Mouse (Mus musculus) limb, embryonic 14.5 days (tissue): ENCODE measurements at regions not wholly inside any gene's neighbourhood (a gene's known extent, or its start where the extent isn't known, plus 50 kb on each side); places are given as distances from the start of the nearest gene placed in this dataset.

Experiments used
- ATAC-seq: fragments of 200-750 bp; cut with Nextera tagmentation; 2 replicates; pipeline ENCODE4 v1.8.0; 2017; ENCODE audit warnings: low read depth, moderate number of reproducible peaks, moderate TSS enrichment; ENCODE audit not compliant: low FRiP score
- DNase-seq: peaks from one replicate; pipeline ENCODE4 v3.0.0-alpha.2; 2015; ENCODE audit warnings: low spot score
- H3K27ac ChIP-seq: fragments of 300-500 bp; sonication (generic); replicated peaks from 2 replicates; pipeline ENCODE4 v1.5.1; 2014; ENCODE audit warnings: low read depth, mild to moderate bottlenecking, low read length, moderate library complexity, mixed read lengths
- H3K27me3 ChIP-seq: fragments of 300-500 bp; sonication (generic); 2 replicates; pipeline ENCODE4 v1.6.1; 2014; ENCODE audit warnings: low read length, mixed read lengths; ENCODE audit not compliant: control insufficient read depth, insufficient read depth
- H3K36me3 ChIP-seq: fragments of 300-500 bp; sonication (generic); 2 replicates; pipeline ENCODE4 v1.6.1; 2014; ENCODE audit warnings: mild to moderate bottlenecking, low read length, moderate library complexity, mixed read lengths; ENCODE audit not compliant: control insufficient read depth, insufficient read depth
- H3K4me1 ChIP-seq: fragments of 300-500 bp; sonication (generic); 2 replicates; pipeline ENCODE4 v1.6.1; 2014; ENCODE audit warnings: antibody characterized with exemption, low read length, mixed read lengths; ENCODE audit not compliant: control insufficient read depth, insufficient read depth
- H3K4me2 ChIP-seq: fragments of 300-500 bp; sonication (generic); replicated peaks from 2 replicates; pipeline ENCODE4 v1.6.1; 2014; ENCODE audit warnings: low read depth, mild to moderate bottlenecking, low read length, moderate library complexity; ENCODE audit not compliant: severe bottlenecking
- H3K4me3 ChIP-seq: fragments of 300-500 bp; sonication (generic); replicated peaks from 2 replicates; pipeline ENCODE4 v1.5.1; 2014; ENCODE audit warnings: low read length
- H3K9ac ChIP-seq: fragments of 300-500 bp; sonication (generic); 2 replicates; pipeline ENCODE4 v1.6.1; 2014; ENCODE audit warnings: mild to moderate bottlenecking, low read depth, low read length, moderate library complexity; ENCODE audit not compliant: severe bottlenecking
- H3K9me3 ChIP-seq: fragments of 300-500 bp; sonication (generic); 2 replicates; pipeline ENCODE4 v1.6.1; 2016; ENCODE audit warnings: low read length; ENCODE audit not compliant: control insufficient read depth
- POLR2A ChIP-seq: fragments of 200-500 bp; IDR thresholded peaks from 2 replicates; pipeline ENCODE4 v1.8.0; 2012; ENCODE audit warnings: inconsistent platforms, mild to moderate bottlenecking, moderate library complexity, borderline replicate concordance; ENCODE audit not compliant: insufficient read depth, insufficient read length; ENCODE audit errors: extremely low read depth
- WGBS: fragments of 180-500 bp; shearing (Covaris S2); extraction: QIAGEN DNeasy Blood & Tissue Kit; methylation state at CpG from one replicate; pipeline ENCODE4 v1.1.7; 2014; 5-methylcytosine and 5-hydroxymethylcytosine counted together

DNA sequence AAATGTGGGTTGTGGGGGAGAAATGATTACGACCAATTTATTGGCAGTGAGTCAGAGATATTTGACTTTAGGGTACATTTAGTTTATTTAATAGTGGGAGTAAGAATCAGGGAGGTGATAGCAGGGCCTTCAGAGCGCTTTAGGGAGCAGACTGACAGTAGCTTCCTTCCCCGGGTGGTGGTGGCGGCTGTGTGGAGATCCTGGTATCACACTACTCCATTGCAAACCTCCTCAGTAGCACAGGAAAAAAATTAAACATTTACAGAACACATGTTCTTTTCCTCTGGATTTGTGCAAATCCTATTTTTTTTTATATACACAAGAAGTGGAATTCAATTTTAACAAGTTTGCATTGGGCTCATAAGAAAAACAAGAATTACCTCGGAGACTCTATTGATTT, 367.7 kb downstream of the Vrk1 start:
- no peak overlapping the region for H3K4me3 ChIP-seq
- peaks cover 23% of the 10 kb centered on the region for H3K27me3 ChIP-seq
- WGBS: 75% methylated on average over 5 of the region's 5 CpGs
- no peak overlapping the region for H3K4me2 ChIP-seq
- DNase-seq: no peak
- TF ChIP-seq POLR2A: no peak
- H3K4me1 ChIP-seq: no peaks in the 10 kb centered on the region
- no peaks in the 10 kb centered on the region for H3K9me3 ChIP-seq
- H3K27ac ChIP-seq: no peak overlapping the region
- no peak for ATAC-seq
- no peaks in the 10 kb centered on the region for H3K36me3 ChIP-seq
- no peak overlapping the region for H3K9ac ChIP-seq

- DNase-seq: no peak
These were observed 368.5 kb downstream of the Vrk1 start for GRCm38 (mm10) chr12:106378303-106379075.

DNA sequence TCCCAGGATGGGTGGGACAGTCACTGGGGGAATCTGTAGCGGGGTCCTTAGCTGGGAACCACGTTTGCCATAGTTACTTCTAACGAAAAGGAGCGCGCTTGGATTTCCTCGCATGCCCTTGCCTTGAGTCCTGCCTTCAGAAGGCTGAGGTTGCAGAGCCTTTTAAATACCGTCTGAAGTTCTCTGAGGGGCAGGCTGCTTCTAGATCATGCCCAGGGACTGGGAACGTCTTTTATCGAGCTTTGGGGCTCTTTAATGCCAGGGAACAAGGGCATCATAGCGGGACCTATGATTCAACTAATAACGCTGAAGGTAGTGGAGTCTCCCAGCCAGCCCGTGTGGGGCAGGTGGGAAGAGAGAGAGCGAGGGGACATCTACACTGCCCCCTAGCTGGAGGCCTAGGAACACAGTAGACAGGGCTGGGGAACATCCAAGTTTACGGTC, 369.1 kb downstream of the Vrk1 start:
- H3K27me3 ChIP-seq: peaks cover 23% of the 10 kb centered on the region
- no peak overlapping the region for H3K9ac ChIP-seq

More at GRCm38 (mm10) chr12:106378303-106379075, 368.5 kb downstream of the Vrk1 start:
- no peak for TF ChIP-seq POLR2A
- Histone ChIP-seq H3K36me3 (no peaks in the 10 kb centered on the region), H3K4me1 (no peaks in the 10 kb centered on the region), H3K27me3 (peaks cover 23% of the 10 kb centered on the region), H3K4me3 (peak overlapping the region; percentile 3; the same call in 1 of the 2 replicates), H3K9me3 (no peaks in the 10 kb centered on the region), H3K9ac (no peak overlapping the region), H3K4me2 (peak overlapping the region; percentile 30), H3K27ac (no peak overlapping the region)
- ATAC-seq: no peak
- 25% methylated on average over 19 of the region's 19 CpGs for WGBS

DNA sequence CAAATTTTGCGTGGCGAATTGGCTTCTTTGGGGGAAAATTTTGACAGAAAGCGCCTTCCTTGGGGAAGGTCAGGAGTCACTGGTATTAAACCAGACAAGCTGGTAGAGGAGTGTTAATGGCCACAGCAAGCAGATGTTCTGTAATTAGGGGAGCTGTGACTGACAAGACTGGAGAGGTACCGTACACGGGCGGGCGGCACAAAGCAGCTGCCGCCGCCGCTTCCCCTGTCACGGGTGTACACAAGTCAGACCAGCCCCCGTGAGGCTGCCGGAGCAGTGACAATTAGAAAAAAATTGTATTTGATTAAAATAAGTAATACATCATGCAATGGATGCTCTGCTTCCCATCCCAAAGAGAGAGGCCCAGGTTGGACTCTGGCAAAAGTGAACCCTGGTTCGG, 369.8 kb downstream of the Vrk1 start:
- Histone ChIP-seq H3K9ac (no peak overlapping the region), H3K4me1 (no peaks in the 10 kb centered on the region), H3K9me3 (no peaks in the 10 kb centered on the region), H3K27ac (no peak overlapping the region), H3K36me3 (no peaks in the 10 kb centered on the region), H3K4me3 (no peak overlapping the region), H3K4me2 (no peak overlapping the region), H3K27me3 (peaks cover 23% of the 10 kb centered on the region)
- ATAC-seq (no peak), DNase-seq (no peak)
- 24% methylated on average over 14 of the region's 14 CpGs for WGBS
- TF ChIP-seq POLR2A: no peak

More for the DNA sequence above, 369.1 kb downstream of the Vrk1 start:
- 2% methylated on average over 14 of the region's 14 CpGs for WGBS
- DNase-seq: peak; percentile 58
- H3K4me2 ChIP-seq: peak overlapping the region; percentile 30
- no peaks in the 10 kb centered on the region for H3K9me3 ChIP-seq
- no peak for TF ChIP-seq POLR2A
- H3K36me3 ChIP-seq: no peaks in the 10 kb centered on the region
- peak overlapping the region; percentile 3; the same call in 1 of the 2 replicates for H3K4me3 ChIP-seq
- H3K4me1 ChIP-seq: no peaks in the 10 kb centered on the region
- no peak overlapping the region for H3K27ac ChIP-seq
- ATAC-seq: no peak

GRCm38 (mm10) chr12:106381821-106382220, 371.8 kb downstream of the Vrk1 start:
- no peak for TF ChIP-seq POLR2A
- WGBS: 84% methylated on average over 15 of the region's 15 CpGs
- Histone ChIP-seq H3K36me3 (no peaks in the 10 kb centered on the region), H3K27me3 (peaks cover 23% of the 10 kb centered on the region), H3K4me3 (no peak overlapping the region), H3K4me1 (no peaks in the 10 kb centered on the region), H3K9me3 (no peaks in the 10 kb centered on the region), H3K27ac (no peak overlapping the region), H3K9ac (no peak overlapping the region), H3K4me2 (no peak overlapping the region)
- DNase-seq (no peak), ATAC-seq (no peak)
